Mouse (Mus musculus) intestine, embryonic 15.5 days (tissue): ENCODE measurements at regions not wholly inside any gene's neighbourhood (a gene's known extent, or its start where the extent isn't known, plus 50 kb on each side); places are given as distances from the start of the nearest gene placed in this dataset.

Experiments
- ATAC-seq: fragments of 200-750 bp; cut with Nextera tagmentation; 2 replicates; pipeline ENCODE4 v1.8.0; 2017; ENCODE audit warnings: moderate TSS enrichment, moderate library complexity
- H3K27ac ChIP-seq: fragments of 300-500 bp; sonication (generic); 2 replicates; pipeline ENCODE4 v1.5.1; 2015; ENCODE audit warnings: mild to moderate bottlenecking, inconsistent platforms
- H3K27me3 ChIP-seq: fragments of 300-500 bp; sonication (generic); replicated peaks from 2 replicates; pipeline ENCODE4 v1.6.1; 2015; ENCODE audit warnings: inconsistent platforms
- H3K36me3 ChIP-seq: fragments of 300-500 bp; sonication (generic); 2 replicates; pipeline ENCODE4 v1.6.1; 2015; ENCODE audit warnings: inconsistent platforms
- H3K4me1 ChIP-seq: fragments of 300-500 bp; sonication (generic); replicated peaks from 2 replicates; pipeline ENCODE4 v1.6.1; 2015; ENCODE audit warnings: inconsistent platforms
- H3K4me2 ChIP-seq: fragments of 300-500 bp; sonication (generic); replicated peaks from 2 replicates; pipeline ENCODE4 v1.6.1; 2015; ENCODE audit warnings: mild to moderate bottlenecking, inconsistent platforms
- H3K4me3 ChIP-seq: fragments of 300-500 bp; sonication (generic); replicated peaks from 2 replicates; pipeline ENCODE4 v1.5.1; 2015; ENCODE audit warnings: inconsistent platforms
- H3K9ac ChIP-seq: fragments of 300-500 bp; sonication (generic); 2 replicates; pipeline ENCODE4 v1.6.1; 2015; ENCODE audit warnings: inconsistent platforms
- H3K9me3 ChIP-seq: fragments of 300-500 bp; sonication (generic); 2 replicates; pipeline ENCODE4 v1.6.1; 2016; ENCODE audit warnings: inconsistent platforms
- WGBS: fragments of 180-500 bp; shearing (Covaris S2); methylation state at CpG from one replicate; pipeline ENCODE4 v1.1.7; 2015; 5-methylcytosine and 5-hydroxymethylcytosine counted together

GRCm38 (mm10) chr1:190566744-190567143 is 344.8 kb downstream of the Rps6kc1 start:
- WGBS = 90% methylated on average over 7 of the region's 7 CpGs
- H3K9ac ChIP-seq = no peak overlapping the region
- no peak overlapping the region for H3K4me3 ChIP-seq
- no peaks in the 10 kb centered on the region for H3K4me1 ChIP-seq
- no peak for ATAC-seq
- H3K36me3 ChIP-seq = no peaks in the 10 kb centered on the region
- no peaks in the 10 kb centered on the region for H3K9me3 ChIP-seq
- no peak overlapping the region for H3K27ac ChIP-seq
- no peaks in the 10 kb centered on the region for H3K27me3 ChIP-seq
- no peak overlapping the region for H3K4me2 ChIP-seq

- Histone ChIP-seq H3K27me3 (no peaks in the 10 kb centered on the region), H3K9ac (no peak overlapping the region), H3K36me3 (no peaks in the 10 kb centered on the region), H3K9me3 (no peaks in the 10 kb centered on the region), H3K4me3 (no peak overlapping the region), H3K4me1 (no peaks in the 10 kb centered on the region), H3K27ac (no peak overlapping the region), H3K4me2 (no peak overlapping the region)
- 38% methylated on average over 13 of the region's 13 CpGs for WGBS
- no peak for ATAC-seq
Observed at GRCm38 (mm10) chr1:190562865-190563457, 348.6 kb downstream of the Rps6kc1 start.

- 58% methylated on average over 9 of the region's 9 CpGs for WGBS
- H3K4me1 ChIP-seq = no peaks in the 10 kb centered on the region
- no peaks in the 10 kb centered on the region for H3K27me3 ChIP-seq
- H3K4me2 ChIP-seq = no peak overlapping the region
- no peak overlapping the region for H3K27ac ChIP-seq
- no peak for ATAC-seq
- no peak overlapping the region for H3K4me3 ChIP-seq
- no peaks in the 10 kb centered on the region for H3K9me3 ChIP-seq
- no peak overlapping the region for H3K9ac ChIP-seq
- H3K36me3 ChIP-seq = no peaks in the 10 kb centered on the region
Observed at GRCm38 (mm10) chr1:190560086-190560485, 351.5 kb downstream of the Rps6kc1 start.

- Histone ChIP-seq H3K36me3 (no peaks in the 10 kb centered on the region), H3K27ac (no peak overlapping the region), H3K9ac (no peak overlapping the region), H3K27me3 (no peaks in the 10 kb centered on the region), H3K4me1 (no peaks in the 10 kb centered on the region), H3K4me2 (no peak overlapping the region), H3K9me3 (no peaks in the 10 kb centered on the region), H3K4me3 (no peak overlapping the region)
- WGBS = 75% methylated on average over 2 of the region's 2 CpGs
- no peak for ATAC-seq
Observed at GRCm38 (mm10) chr1:190541892-190542291, 369.7 kb downstream of the Rps6kc1 start.

- 20% methylated on average over 10 of the region's 10 CpGs for WGBS
- Histone ChIP-seq H3K27ac (peak overlapping the region; percentile 48; the same call in 1 of the 2 replicates), H3K9me3 (no peaks in the 10 kb centered on the region), H3K4me1 (peaks cover 11% of the 10 kb centered on the region; the same call in 1 of the 2 replicates), H3K36me3 (no peaks in the 10 kb centered on the region), H3K27me3 (no peaks in the 10 kb centered on the region), H3K4me2 (peak overlapping the region; percentile 4; the same call in 1 of the 2 replicates), H3K4me3 (no peak overlapping the region), H3K9ac (no peak overlapping the region)
- peak; percentile 85 for ATAC-seq
Observed at GRCm38 (mm10) chr1:190532879-190533676, 362.6 kb upstream of the Prox1 start.

- H3K9ac ChIP-seq = no peak overlapping the region
- H3K27ac ChIP-seq = no peak overlapping the region
- H3K9me3 ChIP-seq = no peaks in the 10 kb centered on the region
- ATAC-seq = no peak
- no peaks in the 10 kb centered on the region for H3K36me3 ChIP-seq
- 92% methylated on average over 6 of the region's 6 CpGs for WGBS
- no peaks in the 10 kb centered on the region for H3K27me3 ChIP-seq
- no peak overlapping the region for H3K4me2 ChIP-seq
- peaks cover 13% of the 10 kb centered on the region; the same call in 1 of the 2 replicates for H3K4me1 ChIP-seq
- H3K4me3 ChIP-seq = no peak overlapping the region
Observed at GRCm38 (mm10) chr1:190531224-190531623, 360.7 kb upstream of the Prox1 start.

GRCm38 (mm10) chr1:190530079-190530478 is 359.6 kb upstream of the Prox1 start:
- no peaks in the 10 kb centered on the region for H3K9me3 ChIP-seq
- no peak overlapping the region for H3K4me2 ChIP-seq
- H3K4me3 ChIP-seq = no peak overlapping the region
- no peak overlapping the region for H3K27ac ChIP-seq
- H3K36me3 ChIP-seq = no peaks in the 10 kb centered on the region
- no peak for ATAC-seq
- H3K9ac ChIP-seq = no peak overlapping the region
- peaks cover 20% of the 10 kb centered on the region for H3K4me1 ChIP-seq
- no peaks in the 10 kb centered on the region for H3K27me3 ChIP-seq
- 81% methylated on average over 3 of the region's 3 CpGs for WGBS

GRCm38 (mm10) chr1:190527545-190528137 is 357.1 kb upstream of the Prox1 start:
- ATAC-seq = no peak; the same call in 1 of the 2 replicates
- Histone ChIP-seq H3K36me3 (no peaks in the 10 kb centered on the region), H3K27ac (no peak overlapping the region), H3K4me1 (peaks cover 15% of the 10 kb centered on the region), H3K9me3 (no peaks in the 10 kb centered on the region), H3K9ac (no peak overlapping the region), H3K4me2 (no peak overlapping the region), H3K4me3 (no peak overlapping the region), H3K27me3 (no peaks in the 10 kb centered on the region)
- 43% methylated on average over 7 of the region's 7 CpGs for WGBS

GRCm38 (mm10) chr1:190526634-190527033 is 356.1 kb upstream of the Prox1 start:
- no peaks in the 10 kb centered on the region for H3K9me3 ChIP-seq
- no peak overlapping the region for H3K27ac ChIP-seq
- H3K4me2 ChIP-seq = no peak overlapping the region
- no peaks in the 10 kb centered on the region for H3K36me3 ChIP-seq
- 20% methylated on average over 7 of the region's 7 CpGs for WGBS
- no peak overlapping the region for H3K9ac ChIP-seq
- peaks cover 11% of the 10 kb centered on the region; the same call in 1 of the 2 replicates for H3K4me1 ChIP-seq
- ATAC-seq = peak; percentile 35
- no peak overlapping the region for H3K4me3 ChIP-seq
- H3K27me3 ChIP-seq = no peaks in the 10 kb centered on the region

GRCm38 (mm10) chr1:190526046-190526445 is 355.5 kb upstream of the Prox1 start:
- Histone ChIP-seq H3K36me3 (no peaks in the 10 kb centered on the region), H3K9ac (no peak overlapping the region), H3K27ac (no peak overlapping the region), H3K4me3 (no peak overlapping the region), H3K9me3 (no peaks in the 10 kb centered on the region), H3K4me2 (no peak overlapping the region), H3K27me3 (no peaks in the 10 kb centered on the region), H3K4me1 (peaks cover 11% of the 10 kb centered on the region; the same call in 1 of the 2 replicates)
- WGBS = 15% methylated on average over 6 of the region's 6 CpGs
- peak; percentile 33 for ATAC-seq

GRCm38 (mm10) chr1:190500106-190500505 is 329.6 kb upstream of the Prox1 start:
- no peak overlapping the region for H3K27ac ChIP-seq
- H3K9ac ChIP-seq = no peak overlapping the region
- no peaks in the 10 kb centered on the region for H3K9me3 ChIP-seq
- no peak for ATAC-seq
- no peaks in the 10 kb centered on the region for H3K36me3 ChIP-seq
- WGBS = 87% methylated on average over 8 of the region's 8 CpGs
- no peaks in the 10 kb centered on the region for H3K4me1 ChIP-seq
- H3K4me3 ChIP-seq = no peak overlapping the region
- H3K27me3 ChIP-seq = no peaks in the 10 kb centered on the region
- H3K4me2 ChIP-seq = no peak overlapping the region

GRCm38 (mm10) chr1:190497474-190497873 is 327.0 kb upstream of the Prox1 start:
- Histone ChIP-seq H3K4me3 (no peak overlapping the region), H3K36me3 (no peaks in the 10 kb centered on the region), H3K27me3 (no peaks in the 10 kb centered on the region), H3K4me2 (no peak overlapping the region), H3K9ac (no peak overlapping the region), H3K27ac (no peak overlapping the region), H3K4me1 (no peaks in the 10 kb centered on the region), H3K9me3 (no peaks in the 10 kb centered on the region)
- no peak for ATAC-seq
- WGBS = 80% methylated on average over 4 of the region's 4 CpGs
